ENCODE assay signal across 8 mouse cellular contexts in genomic region chr16:13668402-13669108, GRCm38 (mm10). TPM values are rescaled to one million over a fixed set of nuclear protein-coding genes. Genes with fewer than 3 reads are reported as not detected.
DNase-seq lines count a peak whose midpoint lies in the region; ATAC-seq and TF ChIP-seq lines count a peak whose summit lies in the region.

No protein-coding gene starts in this region.

- no peak overlapping the region for H3K9ac ChIP-seq in forebrain, postnatal 0 days
- H3K9ac ChIP-seq in liver, embryonic 14.5 days (replicated peaks): peak overlapping the region; percentile 84; the same call in 1 of the 2 replicates

- no peak for DNase-seq in layer of hippocampus, adult 2 months (ENCODE audit: low spot score in 2 of 2)
- DNase-seq in layer of hippocampus, postnatal 10 days (ENCODE audit: low spot score in 2 of 2): no peak
- DNase-seq in c-Kit-positive CD71-positive TER-119-positive erythroid progenitor cells, embryonic 14.5 days (ENCODE audit: low spot score): peak; percentile 61
- no peak for DNase-seq in forebrain, postnatal 0 days
- DNase-seq in liver, embryonic 14.5 days (ENCODE audit: low read depth in 3 of 3, low spot score in 3 of 3): peak; percentile 54 to 72 (median 59)
- DNase-seq in adrenal gland, adult 8-10 months: no peak
- no peak for DNase-seq in gastrocnemius, adult 8-10 months (ENCODE audit: low spot score in 2 of 2)
- no peak for DNase-seq in right cerebral cortex, postnatal 36 days (ENCODE audit: low spot score in 2 of 2)

- H3K27me3 ChIP-seq in forebrain, postnatal 0 days (ENCODE audit: insufficient read depth, low read length): no peaks in the 10 kb centered on the region
- no peaks in the 10 kb centered on the region for H3K27me3 ChIP-seq in liver, embryonic 14.5 days (ENCODE audit: control insufficient read depth, insufficient read depth, low read length)

- peaks cover 9% of the 10 kb centered on the region; the same call in 1 of the 2 replicates for H3K36me3 ChIP-seq in forebrain, postnatal 0 days (ENCODE audit: insufficient read depth)
- peaks cover 7% of the 10 kb centered on the region for H3K36me3 ChIP-seq in liver, embryonic 14.5 days (replicated peaks; ENCODE audit: control insufficient read depth, insufficient read depth, low read depth)

- no peak for TF ChIP-seq EP300 in liver, embryonic 14.5 days (IDR thresholded peaks at IDR 0.05; ENCODE audit: low read depth)

- WGBS in forebrain, postnatal 0 days: 79% methylated on average over 10 of the region's 10 CpGs
- 56% methylated on average over 10 of the region's 10 CpGs for WGBS in liver, embryonic 14.5 days (ENCODE audit: insufficient replicate concordance)

- no peak for ATAC-seq in forebrain, postnatal 0 days
- no peak for ATAC-seq in liver, embryonic 14.5 days (ENCODE audit: insufficient read depth)

- H3K27ac ChIP-seq in layer of hippocampus, adult 2 months: peak overlapping the region; percentile 91
- peak overlapping the region; percentile 60 for H3K27ac ChIP-seq in forebrain, postnatal 0 days (ENCODE audit: low read depth, low read length)
- peak overlapping the region; percentile 71 for H3K27ac ChIP-seq in liver, embryonic 14.5 days

- H3K4me1 ChIP-seq in forebrain, postnatal 0 days (ENCODE audit: insufficient read depth): 0 out of 2 replicates have a peak, but pooled peaks cover 8% of the 10 kb centered on the region
- peaks cover 22 to 29% of the 10 kb centered on the region in 2 experiments for H3K4me1 ChIP-seq in liver, embryonic 14.5 days (replicated peaks; ENCODE audit: control insufficient read depth in 2 of 2, insufficient read depth in 2 of 2, low read length in 1 of 2)

- peak overlapping the region; percentile 84 for H3K4me3 ChIP-seq in layer of hippocampus, adult 2 months
- peak overlapping the region; percentile 66 for H3K4me3 ChIP-seq in forebrain, postnatal 0 days (ENCODE audit: low read depth, low read length)
- peak overlapping the region in 1 of 2 experiments; percentile 92; a peak in 3 of 4 replicates for H3K4me3 ChIP-seq in liver, embryonic 14.5 days (ENCODE audit: insufficient read depth in 1 of 2, low read depth in 2 of 2, low read length in 2 of 2)

- H3K4me2 ChIP-seq in forebrain, postnatal 0 days (ENCODE audit: low read depth): peak overlapping the region; percentile 88
- H3K4me2 ChIP-seq in liver, embryonic 14.5 days (ENCODE audit: low read depth): peak overlapping the region; percentile 96

- H3K9me3 ChIP-seq in forebrain, postnatal 0 days (ENCODE audit: low read length): no peaks in the 10 kb centered on the region
- H3K9me3 ChIP-seq in liver, embryonic 14.5 days (ENCODE audit: control insufficient read depth, low read length): no peaks in the 10 kb centered on the region

- TF ChIP-seq CTCF in layer of hippocampus, adult 2 months (conservative IDR thresholded peaks at IDR 0.05): no peak
- no peak for TF ChIP-seq CTCF in forebrain, postnatal 0 days (IDR thresholded peaks at IDR 0.05; ENCODE audit: low read depth)
- no peak for TF ChIP-seq CTCF in liver, embryonic 14.5 days (IDR thresholded peaks at IDR 0.05; ENCODE audit: low read depth)

RNA-seq across cellular contexts. Expression of gene Parn, which starts 0.6 kb away (rescaled TPM):
- 10 to 100 TPM; 23.5 to 25.6 TPM for total RNA-seq in layer of hippocampus, adult 2 months (2021)
- 10 to 100 TPM; 30.9 to 33.0 TPM for total RNA-seq in layer of hippocampus, postnatal 10 days (2021)
- total RNA-seq in forebrain, postnatal 0 days (2014; rRNA removed): 17.2 and 20.9 TPM in 2 replicates
- polyA plus RNA-seq in forebrain, postnatal 0 days (2015; fragmentation: Nextera tagmentation; extraction: Ambion mirVana): 34.9 and 38.1 TPM in 2 replicates
- 5.4 and 7.1 TPM in 2 replicates for polyA plus RNA-seq in liver, embryonic 14.5 days (2012; rRNA removed)
- 12.9 and 16.9 TPM in 2 replicates for polyA plus RNA-seq in liver, embryonic 14.5 days (2014; fragmentation: Nextera tagmentation; extraction: Ambion mirVana)
- total RNA-seq in adrenal gland, adult 8-10 months (2022): 10 to 100 TPM; 42.1 to 45.1 (median 43.5) TPM
- 1 to 10 TPM; 5.5 to 7.6 (median 6.3) TPM for total RNA-seq in gastrocnemius, adult 8-10 months (2022)

RNA-seq across cellular contexts. Expression of gene Bfar, which starts 3.1 kb away (rescaled TPM):
- total RNA-seq in layer of hippocampus, adult 2 months (2021): 10 to 100 TPM; 40.0 to 45.2 TPM
- total RNA-seq in layer of hippocampus, postnatal 10 days (2021): 10 to 100 TPM; 38.8 to 39.5 TPM
- 39.8 and 41.2 TPM in 2 replicates for total RNA-seq in forebrain, postnatal 0 days (2014; rRNA removed)
- polyA plus RNA-seq in forebrain, postnatal 0 days (2015; fragmentation: Nextera tagmentation; extraction: Ambion mirVana): 25.1 and 33.0 TPM in 2 replicates
- polyA plus RNA-seq in liver, embryonic 14.5 days (2012; rRNA removed): 7.4 and 11.0 TPM in 2 replicates
- polyA plus RNA-seq in liver, embryonic 14.5 days (2014; fragmentation: Nextera tagmentation; extraction: Ambion mirVana): 9.6 and 10.3 TPM in 2 replicates
- total RNA-seq in adrenal gland, adult 8-10 months (2022): 10 to 100 TPM; 43.5 to 62.5 (median 52.2) TPM
- total RNA-seq in gastrocnemius, adult 8-10 months (2022): 10 to 100 TPM; 30.8 to 34.9 (median 34.5) TPM

RNA-seq across cellular contexts. Expression of gene 3110001I22Rik, which starts 3.2 kb away (rescaled TPM):
- 1 to 10 TPM; 3.5 to 4.0 TPM for total RNA-seq in layer of hippocampus, adult 2 months (2021)
- 1 to 10 TPM; 4.2 to 4.8 TPM for total RNA-seq in layer of hippocampus, postnatal 10 days (2021)
- total RNA-seq in forebrain, postnatal 0 days (2014; rRNA removed): 5.6 and 7.7 TPM in 2 replicates
- 3.5 and 3.6 TPM in 2 replicates for polyA plus RNA-seq in forebrain, postnatal 0 days (2015; fragmentation: Nextera tagmentation; extraction: Ambion mirVana)
- 1.3 and 1.7 TPM in 2 replicates for polyA plus RNA-seq in liver, embryonic 14.5 days (2012; rRNA removed)
- 2.2 and 2.3 TPM in 2 replicates for polyA plus RNA-seq in liver, embryonic 14.5 days (2014; fragmentation: Nextera tagmentation; extraction: Ambion mirVana)
- 1 to 10 TPM; 5.2 to 6.8 (median 5.7) TPM for total RNA-seq in adrenal gland, adult 8-10 months (2022)
- 1 to 10 TPM; 1.5 to 2.9 (median 1.9) TPM for total RNA-seq in gastrocnemius, adult 8-10 months (2022)

Comparison
In these comparisons a context has a peak if more than half of its experiments do, and no peak if none do; other contexts are left out.
1. DNase-seq: peak in c-Kit-positive CD71-positive TER-119-positive erythroid progenitor cells, embryonic 14.5 days (single experiment) and liver, embryonic 14.5 days (3 of 3); none in layer of hippocampus, adult 2 months (0 of 2), layer of hippocampus, postnatal 10 days (0 of 2), forebrain, postnatal 0 days (single experiment), adrenal gland, adult 8-10 months (single experiment), gastrocnemius, adult 8-10 months (0 of 2) and right cerebral cortex, postnatal 36 days (0 of 2).
2. Peak in every context shown above with its lines, with median percentiles within 50 percentile points of each other: H3K27ac ChIP-seq.